Mouse (Mus musculus) heart, adult 2 months (tissue): ENCODE results near the gene Pnldc1. TPM values are rescaled to one million over a fixed set of nuclear protein-coding genes. Genes with fewer than 3 reads are reported as not detected.

Experiments
- DNase-seq, 2 experiments: peaks; one replicate each; pipeline ENCODE4 v3.0.0; 2021
- H3K27ac ChIP-seq: fragments of 200-600 bp; 2 replicates; pipeline ENCODE4 v1.8.1; 2022
- H3K27me3 ChIP-seq: fragments of 200-500 bp; 2 replicates; pipeline ENCODE4 v1.6.1; 2012; ENCODE audit warnings: mild to moderate bottlenecking, low read length, inconsistent platforms, mixed read lengths; ENCODE audit not compliant: control insufficient read depth, insufficient read depth
- H3K36me3 ChIP-seq: fragments of 200-500 bp; 2 replicates; pipeline ENCODE4 v1.6.1; 2012; ENCODE audit warnings: low read length, inconsistent platforms; ENCODE audit not compliant: control insufficient read depth, insufficient read depth
- H3K4me1 ChIP-seq: fragments of 200-500 bp; 2 replicates; pipeline ENCODE4 v1.6.1; 2011; ENCODE audit warnings: low read length; ENCODE audit not compliant: control insufficient read depth, insufficient read depth
- H3K4me3 ChIP-seq: fragments of 200-600 bp; 2 replicates; pipeline ENCODE4 v1.8.1; 2022
- H3K79me2 ChIP-seq: fragments of 200-500 bp; replicated peaks from 2 replicates; pipeline ENCODE4 v1.6.1; 2012; ENCODE audit warnings: mild to moderate bottlenecking, inconsistent platforms, low read length, moderate library complexity, mixed read lengths; ENCODE audit not compliant: control insufficient read depth, insufficient read depth
- H3K9ac ChIP-seq: fragments of 200-500 bp; 2 replicates; pipeline ENCODE4 v1.6.1; 2012; ENCODE audit warnings: low read depth, mild to moderate bottlenecking, control low read depth, inconsistent platforms, low read length, mixed read lengths
- CTCF ChIP-seq: fragments of 200-600 bp; IDR thresholded peaks from 2 replicates; pipeline ENCODE4 v1.8.1; 2022; ENCODE audit warnings: antibody characterized with exemption, mild to moderate bottlenecking, moderate library complexity
- EP300 ChIP-seq: fragments of 200-500 bp; IDR thresholded peaks from 2 replicates; pipeline ENCODE4 v1.6.1; 2011; ENCODE audit warnings: low read depth, low read length, control low read depth; ENCODE audit not compliant: insufficient read depth
- POLR2A ChIP-seq: fragments of 200-500 bp; IDR thresholded peaks from 2 replicates; pipeline ENCODE4 v1.6.1; 2011; ENCODE audit warnings: mild to moderate bottlenecking, low read depth, low read length, control low read depth; ENCODE audit not compliant: insufficient read depth
- WGBS: fragments of 180-500 bp; shearing (Covaris S2); methylation state at CpG from one replicate; pipeline ENCODE4 v1.1.7; 2018; 5-methylcytosine and 5-hydroxymethylcytosine counted together
- intact Hi-C: fragments of 180-260 bp; cut with DNase I; formaldehyde crosslinking; loops from one replicate; pipeline ENCODE4 v1.15.1; 2025
- polyA plus RNA-seq: library from polyadenylated mRNA; depleted of rRNA; stranded (reverse); fragments of >200 nt; gene quantifications from 2 replicates; pipeline ENCODE4 v1.2.3, GENCODE M21; 2012
- total RNA-seq, 2 experiments: library from RNA; stranded (reverse); gene quantifications; 2 replicates each; pipeline ENCODE4 v1.2.3; 2021

Gene Pnldc1
- total and polyA plus RNA-seq, 3 experiments = 0.42 to 1.9 (median 0.93) TPM

GRCm38 (mm10) chr17:12925703-12926180, 15.7 kb upstream of the Pnldc1 start:
- H3K4me3 ChIP-seq = no peak overlapping the region
- H3K36me3 ChIP-seq = peaks cover 12% of the 10 kb centered on the region
- H3K27me3 ChIP-seq = no peaks in the 10 kb centered on the region
- TF ChIP-seq EP300 (no peak), POLR2A (no peak), CTCF (no peak)
- H3K79me2 ChIP-seq = no peaks in the 10 kb centered on the region
- intact Hi-C loops = no loop called here
- no peak overlapping the region for H3K9ac ChIP-seq
- H3K4me1 ChIP-seq = no peaks in the 10 kb centered on the region
- DNase-seq = no peak
- H3K27ac ChIP-seq = no peak overlapping the region
- WGBS = 90% methylated on average over 8 of the region's 8 CpGs

- TF ChIP-seq CTCF = no peak
- TF ChIP-seq POLR2A = no peak
- no peak for TF ChIP-seq EP300
- H3K27ac ChIP-seq = no peak overlapping the region
- H3K27me3 ChIP-seq = no peaks in the 10 kb centered on the region
- no peaks in the 10 kb centered on the region for H3K4me1 ChIP-seq
- H3K36me3 ChIP-seq = peaks cover 14% of the 10 kb centered on the region
- no peak for DNase-seq
- 71% methylated on average over 3 of the region's 3 CpGs for WGBS
- H3K9ac ChIP-seq = no peak overlapping the region
- no peak overlapping the region for H3K4me3 ChIP-seq
- intact Hi-C loops = no loop called here
- H3K79me2 ChIP-seq = no peaks in the 10 kb centered on the region
Observed at GRCm38 (mm10) chr17:12925001-12925400, 15.0 kb upstream of the Pnldc1 start.

- H3K27ac ChIP-seq = no peak overlapping the region
- TF ChIP-seq CTCF (no peak), EP300 (no peak), POLR2A (no peak)
- H3K9ac ChIP-seq = no peak overlapping the region
- no peaks in the 10 kb centered on the region for H3K79me2 ChIP-seq
- intact Hi-C loops = no loop called here
- H3K36me3 ChIP-seq = peaks cover 18% of the 10 kb centered on the region
- WGBS = 86% methylated on average over 1 of the region's 1 CpGs
- H3K27me3 ChIP-seq = no peaks in the 10 kb centered on the region
- H3K4me3 ChIP-seq = no peak overlapping the region
- no peak for DNase-seq
- H3K4me1 ChIP-seq = no peaks in the 10 kb centered on the region
Observed at GRCm38 (mm10) chr17:12921073-12921472, 11.0 kb upstream of the Pnldc1 start.

GRCm38 (mm10) chr17:12916588-12917380, 6.8 kb upstream of the Pnldc1 start:
- H3K9ac ChIP-seq = peak overlapping the region; percentile 91
- H3K4me3 ChIP-seq = peak overlapping the region; percentile 86
- intact Hi-C loops = loop anchor here (2.0 to 5.0 kb wide), 3 partner anchors 46 to 94 kb away; partner anchors contain the start of gene Acat2
- TF ChIP-seq POLR2A = no peak
- TF ChIP-seq EP300 = no peak
- TF ChIP-seq CTCF = no peak
- H3K27me3 ChIP-seq = no peaks in the 10 kb centered on the region
- H3K27ac ChIP-seq = peak overlapping the region; percentile 93
- H3K36me3 ChIP-seq = peaks cover 7% of the 10 kb centered on the region
- H3K79me2 ChIP-seq = no peaks in the 10 kb centered on the region
- no peak for DNase-seq
- H3K4me1 ChIP-seq = peaks cover 2% of the 10 kb centered on the region; the same call in 1 of the 2 replicates
- WGBS = under 1% methylated on average over 40 of the region's 40 CpGs

GRCm38 (mm10) chr17:12915881-12916583, 6.0 kb upstream of the Pnldc1 start, which contains the start of gene Mrpl18:
Gene Mrpl18, minus strand, starts transcription at chr17:12916345.
- H3K4me1 ChIP-seq = peaks cover 2% of the 10 kb centered on the region; the same call in 1 of the 2 replicates
- H3K27me3 ChIP-seq = no peaks in the 10 kb centered on the region
- peak within 1 kb of the TSS; percentile 86 for H3K4me3 ChIP-seq
- TF ChIP-seq POLR2A = peak; percentile 75
- peak; percentile 17; the same call in 1 of the 2 replicates for TF ChIP-seq EP300
- no peak for TF ChIP-seq CTCF
- DNase-seq = peak; percentile 97 to 99
- H3K9ac ChIP-seq = peak within 1 kb of the TSS; percentile 91
- peaks cover 7% of the 10 kb centered on the region for H3K36me3 ChIP-seq
- no peaks in the 10 kb centered on the region for H3K79me2 ChIP-seq
- intact Hi-C loops = loop anchor here (2.0 to 5.0 kb wide), 3 partner anchors 46 to 95 kb away; partner anchors contain the start of gene Acat2
- WGBS = under 1% methylated on average over 56 of the region's 56 CpGs
- peak within 1 kb of the TSS; percentile 93 for H3K27ac ChIP-seq
